ENCODE assay signal across 22 mouse cellular contexts in genomic region chr13:62984485-62984884, GRCm38 (mm10). TPM values are rescaled to one million over a fixed set of nuclear protein-coding genes. Genes with fewer than 3 reads are reported as not detected.
A peak's percentile ranks its signal among the peaks of the same experiment; 100 is the strongest.
DNase-seq lines count a peak whose midpoint lies in the region; ATAC-seq lines count a peak whose summit lies in the region.
"Had no signal": no experiment of that assay in that cellular context is flagged by ENCODE, and none has a peak within 500 bp of the region (broad histone marks: within the 10 kb centered on the region; RNA-seq: fewer than 3 reads in every experiment).

No protein-coding gene starts in this region.

- no peaks in the 10 kb centered on the region for H3K9me3 ChIP-seq in limb, embryonic 12.5 days
- H3K9me3 ChIP-seq in limb, embryonic 10.5 days (replicated peaks): no peaks in the 10 kb centered on the region
- H3K9me3 ChIP-seq in forebrain, embryonic 16.5 days (ENCODE audit: control insufficient read depth, low read length): peaks cover 3% of the 10 kb centered on the region; the same call in 1 of the 2 replicates
- H3K9me3 ChIP-seq: embryonic facial prominence, embryonic 13.5 days; embryonic facial prominence, embryonic 15.5 days; forebrain, embryonic 10.5 days; forebrain, embryonic 13.5 days; forebrain, embryonic 15.5 days had no signal

- H3K27me3 ChIP-seq in limb, embryonic 12.5 days: no peaks in the 10 kb centered on the region
- H3K27me3 ChIP-seq in limb, embryonic 10.5 days (ENCODE audit: low read depth, poor library complexity, severe bottlenecking): no peaks in the 10 kb centered on the region
- no peaks in the 10 kb centered on the region for H3K27me3 ChIP-seq in forebrain, embryonic 16.5 days (replicated peaks; ENCODE audit: control insufficient read depth, insufficient read depth, low read length)
- H3K27me3 ChIP-seq: embryonic facial prominence, embryonic 13.5 days; embryonic facial prominence, embryonic 15.5 days; forebrain, embryonic 13.5 days; forebrain, embryonic 15.5 days had no signal

- no peak overlapping the region for H3K4me2 ChIP-seq in limb, embryonic 12.5 days
- no peak overlapping the region for H3K4me2 ChIP-seq in forebrain, embryonic 16.5 days (ENCODE audit: low read length)
- H3K4me2 ChIP-seq: embryonic facial prominence, embryonic 13.5 days; embryonic facial prominence, embryonic 15.5 days; forebrain, embryonic 13.5 days; forebrain, embryonic 15.5 days had no signal

- peak; percentile 57 for DNase-seq in heart, adult 11 months
- DNase-seq in heart, postnatal 14 days: no peak
- no peak for DNase-seq in limb, embryonic 10.5 days (ENCODE audit: low spot score)
- peak; percentile 32 for DNase-seq in skeletal muscle tissue, adult 2 months (ENCODE audit: low read depth, low spot score)
- DNase-seq: adrenal gland, adult 2 months; adrenal gland, postnatal 10 days; adrenal gland, postnatal 25 days; cerebellum, adult 11 months; cerebellum, adult 18-20 months; cerebellum, adult 8-10 months; cerebellum, adult 9-11 months; cerebellum, postnatal 14 days; cerebellum, postnatal 36 days; embryo, embryonic 11 days had no signal

- no peak overlapping the region for H3K4me3 ChIP-seq in limb, embryonic 12.5 days (replicated peaks)
- no peak overlapping the region for H3K4me3 ChIP-seq in limb, embryonic 10.5 days
- no peak overlapping the region for H3K4me3 ChIP-seq in forebrain, embryonic 16.5 days (replicated peaks; ENCODE audit: low read length)
- H3K4me3 ChIP-seq: embryonic facial prominence, embryonic 13.5 days; embryonic facial prominence, embryonic 15.5 days; erythroblast, embryonic 14.5 days; forebrain, embryonic 10.5 days; forebrain, embryonic 13.5 days; forebrain, embryonic 15.5 days had no signal

- H3K27ac ChIP-seq in limb, embryonic 12.5 days: peak overlapping the region; percentile 23; the same call in 1 of the 2 replicates
- no peak overlapping the region for H3K27ac ChIP-seq in limb, embryonic 10.5 days
- no peak overlapping the region for H3K27ac ChIP-seq in forebrain, embryonic 16.5 days (ENCODE audit: low read length)
- H3K27ac ChIP-seq: embryonic facial prominence, embryonic 13.5 days; embryonic facial prominence, embryonic 15.5 days; forebrain, embryonic 10.5 days; forebrain, embryonic 13.5 days; forebrain, embryonic 15.5 days had no signal

- no peak for ATAC-seq in limb, embryonic 12.5 days (ENCODE audit: insufficient number of reproducible peaks, insufficient read depth, low FRiP score, low TSS enrichment, low read depth)
- no peak for ATAC-seq in forebrain, embryonic 16.5 days
- ATAC-seq: forebrain, embryonic 13.5 days; forebrain, embryonic 15.5 days had no signal

- peaks cover 9% of the 10 kb centered on the region; the same call in 1 of the 2 replicates for H3K4me1 ChIP-seq in limb, embryonic 12.5 days (replicated peaks)
- H3K4me1 ChIP-seq in limb, embryonic 10.5 days: no peaks in the 10 kb centered on the region
- no peaks in the 10 kb centered on the region for H3K4me1 ChIP-seq in forebrain, embryonic 16.5 days (replicated peaks; ENCODE audit: control insufficient read depth, insufficient read depth, low read length)
- H3K4me1 ChIP-seq: forebrain, embryonic 10.5 days; forebrain, embryonic 13.5 days; forebrain, embryonic 15.5 days had no signal

- intact Hi-C loops in heart, postnatal 14 days (cut with DNase I): no loop called here

- no peaks in the 10 kb centered on the region for H3K36me3 ChIP-seq in limb, embryonic 12.5 days
- H3K36me3 ChIP-seq in limb, embryonic 10.5 days: no peaks in the 10 kb centered on the region
- H3K36me3 ChIP-seq in forebrain, embryonic 16.5 days (ENCODE audit: control insufficient read depth, insufficient read depth): no peaks in the 10 kb centered on the region
- H3K36me3 ChIP-seq: embryonic facial prominence, embryonic 13.5 days; embryonic facial prominence, embryonic 15.5 days; forebrain, embryonic 10.5 days; forebrain, embryonic 15.5 days had no signal

- WGBS in limb, embryonic 12.5 days: 73% methylated on average over 3 of the region's 3 CpGs
- 85% methylated on average over 3 of the region's 3 CpGs for WGBS in limb, embryonic 10.5 days
- 82% methylated on average over 3 of the region's 3 CpGs for WGBS in forebrain, embryonic 16.5 days

- H3K9ac ChIP-seq in limb, embryonic 12.5 days (replicated peaks): no peak overlapping the region
- H3K9ac ChIP-seq in forebrain, embryonic 16.5 days (replicated peaks; ENCODE audit: low read depth, low read length): no peak overlapping the region
- H3K9ac ChIP-seq: embryonic facial prominence, embryonic 13.5 days; embryonic facial prominence, embryonic 15.5 days; forebrain, embryonic 13.5 days; forebrain, embryonic 15.5 days had no signal

RNA-seq across cellular contexts. Expression of gene 2010111I01Rik, which starts 19.8 kb away (rescaled TPM):
- 100 to 1,000 TPM; 109 to 114 TPM for total RNA-seq in heart, postnatal 14 days (2021)
- 200 and 207 TPM in 2 replicates for polyA plus RNA-seq in limb, embryonic 12.5 days (2016; fragmentation: Nextera tagmentation; extraction: Ambion mirVana)
- 107 and 122 TPM in 2 replicates for polyA plus RNA-seq in limb, embryonic 10.5 days (2016; fragmentation: Nextera tagmentation; extraction: Ambion mirVana)
- polyA plus RNA-seq in forebrain, embryonic 16.5 days (2015; fragmentation: Nextera tagmentation; extraction: Ambion mirVana): 30.0 and 30.5 TPM in 2 replicates

Comparison
In these comparisons a context has a peak if more than half of its experiments do, and no peak if none do; other contexts are left out.
1. DNase-seq: peak in heart, adult 11 months (single experiment) and skeletal muscle tissue, adult 2 months (single experiment); none in heart, postnatal 14 days (0 of 2) and limb, embryonic 10.5 days (single experiment).